Mouse (Mus musculus): ENCODE measurements around the gene Gtsf1l.

The Gtsf1l gene

DNA sequence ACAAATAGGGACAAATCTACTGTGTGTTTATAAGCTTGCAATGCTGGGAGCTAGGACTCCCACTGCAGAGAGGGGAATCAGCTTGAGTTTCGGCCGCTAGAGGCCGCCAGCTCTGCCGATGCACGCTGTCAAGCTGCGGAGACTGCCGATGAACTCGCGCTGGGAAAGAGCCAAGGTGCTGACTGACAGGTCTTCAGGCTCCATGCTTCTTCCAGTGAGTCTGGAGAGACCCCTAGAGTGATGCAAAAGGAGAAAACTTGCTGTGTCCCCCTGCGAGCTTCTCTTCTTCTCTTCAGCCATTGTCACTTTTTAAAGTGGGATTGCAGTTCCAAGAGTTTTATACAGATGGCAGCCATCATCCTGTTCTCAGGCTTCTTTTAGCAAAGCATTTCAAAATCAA lies 39.5 kb downstream of the Gtsf1l start:
- peak; percentile 51 to 52 for DNase-seq

DNA sequence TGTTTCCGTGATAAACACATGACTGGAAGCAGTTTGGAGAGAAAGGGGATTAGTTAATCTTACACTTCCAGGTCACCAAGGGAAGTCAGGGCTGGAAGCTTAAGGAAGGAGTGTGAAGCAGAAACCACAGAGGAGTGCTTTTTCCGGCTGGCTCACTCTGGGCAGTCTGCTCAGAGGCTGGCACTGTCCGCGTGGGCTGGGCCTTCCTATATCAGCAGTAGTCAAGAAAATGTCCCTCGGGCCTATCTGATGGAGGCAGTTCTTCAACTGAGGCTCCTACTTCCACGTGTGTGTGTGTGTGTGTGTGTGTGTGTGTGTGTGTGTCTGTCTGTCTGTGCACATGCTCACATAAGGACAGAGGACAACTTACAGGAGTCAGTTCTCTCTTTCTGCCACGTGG lies 47.7 kb downstream of the Gtsf1l start:
- no peak for DNase-seq
